Mouse (Mus musculus) cerebellum, adult 11 months (tissue): ENCODE results near the gene Nme3.
A peak's percentile ranks its signal among the peaks of the same experiment; 100 is the strongest.
"Not testable (repeated sequence)": the region's sequence is repeated elsewhere in the genome, so short reads cannot be mapped to it uniquely, and the experiment has no call there.

Experiments
- DNase-seq: peaks from one replicate; pipeline ENCODE4 v3.0.0; 2022

Nme3 gene

DNA sequence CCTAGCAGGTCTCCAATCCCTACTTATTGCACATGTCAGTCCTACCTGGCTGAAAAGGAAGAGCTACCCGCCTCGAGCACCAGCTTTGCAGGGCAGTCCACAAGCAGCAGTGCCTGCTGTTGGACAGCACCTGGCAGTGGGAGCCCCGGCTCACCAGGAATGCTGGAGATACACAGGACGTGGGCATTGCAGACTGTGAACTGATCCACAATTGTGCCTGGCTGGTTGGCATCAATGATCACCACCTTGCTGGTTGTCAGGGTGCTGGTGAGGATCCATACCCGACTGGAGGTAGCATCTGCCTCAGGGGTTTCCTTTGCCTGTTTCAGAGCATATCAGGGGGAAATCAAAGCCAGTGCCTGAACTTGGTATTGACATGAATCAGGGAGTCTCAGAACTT is 5.8 kb downstream of the Nme3 start:
- DNase-seq, result no peak

GRCm38 (mm10) chr17:24902671-24903474 is 6.6 kb downstream of the Nme3 start:
- no peak for DNase-seq

GRCm38 (mm10) chr17:24903767-24904166 is 7.5 kb downstream of the Nme3 start:
- no peak for DNase-seq

DNA sequence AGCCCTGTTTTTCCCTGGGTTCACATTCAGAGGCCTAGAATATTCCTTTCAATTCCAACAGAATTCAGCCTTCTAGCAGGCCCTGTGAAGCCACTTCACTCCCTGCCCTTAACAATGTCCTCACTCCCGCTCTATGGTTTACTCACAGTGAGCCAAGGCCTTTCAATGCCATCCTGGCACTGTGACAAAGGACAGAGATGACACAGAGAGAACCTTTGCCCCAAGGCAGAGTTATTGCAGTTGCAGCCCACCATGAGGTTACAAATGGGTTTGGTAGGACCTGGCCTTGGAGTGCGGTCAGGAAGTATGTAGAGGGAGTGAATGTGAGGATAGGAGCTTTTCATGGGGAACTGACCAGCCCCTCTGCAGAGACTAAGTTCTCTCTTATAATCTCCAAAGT is 11.3 kb downstream of the Nme3 start:
- DNase-seq, result no peak

DNA sequence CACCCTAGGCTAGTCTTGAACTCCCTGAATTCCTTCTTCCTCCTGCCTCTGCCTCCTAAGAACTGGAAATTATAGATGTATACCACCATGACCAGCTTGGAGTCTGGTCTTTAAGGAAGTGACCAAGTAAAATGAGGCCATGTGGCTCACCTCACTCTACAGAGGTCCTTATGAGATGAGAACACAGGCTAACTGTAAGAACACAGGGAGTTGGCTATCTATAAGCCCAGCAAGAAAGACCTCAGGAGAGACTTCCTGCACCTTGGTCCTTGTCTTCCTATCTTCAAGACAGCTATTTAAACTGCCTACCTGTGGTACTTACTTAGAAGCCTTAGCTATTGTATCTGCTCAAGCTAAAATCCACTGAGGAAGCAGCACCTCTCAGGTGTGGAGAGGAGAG is 17.7 kb downstream of the Nme3 start:
- no peak for DNase-seq

- DNase-seq, result no peak
Measured at GRCm38 (mm10) chr17:24923246-24923645, 26.9 kb downstream of the Nme3 start.

DNA sequence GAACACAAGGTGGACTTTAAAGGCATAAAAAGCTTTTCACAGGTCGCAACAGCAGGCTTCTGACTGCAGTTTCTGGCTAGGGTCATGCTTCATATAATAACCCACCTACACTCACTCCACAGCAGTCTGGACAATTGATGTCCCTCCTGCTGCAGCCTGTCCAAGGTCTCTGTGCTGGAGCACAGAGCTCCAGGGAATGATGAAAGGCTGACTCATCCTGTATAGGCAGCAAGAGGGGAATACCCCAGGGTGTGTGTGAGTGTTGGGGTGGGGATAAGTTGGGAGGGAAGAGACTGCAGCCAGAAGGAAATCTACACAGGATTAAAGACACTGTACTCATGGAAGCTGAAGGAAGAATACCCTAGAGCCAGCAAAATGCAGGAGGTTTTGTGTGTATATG is 33.2 kb downstream of the Nme3 start:
- no peak for DNase-seq

DNA sequence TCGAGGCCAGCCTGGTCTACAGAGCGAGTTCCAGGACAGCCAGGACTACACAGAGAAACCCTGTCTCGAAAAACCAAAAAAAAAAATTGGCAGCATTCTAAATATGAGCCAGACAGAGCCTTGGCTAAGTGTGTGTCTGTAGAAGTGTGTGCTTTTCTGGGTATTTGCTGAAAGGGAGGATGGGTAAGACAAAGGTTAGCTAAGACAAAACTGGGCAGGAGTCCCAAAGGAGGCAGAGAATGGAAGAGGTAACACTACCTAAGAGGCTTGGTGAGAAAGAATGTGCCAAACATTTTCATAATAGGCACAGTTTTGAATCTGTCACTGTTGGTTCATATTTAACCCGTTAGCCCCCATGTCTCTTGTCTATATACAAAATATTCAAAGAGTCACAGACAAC is 36.1 kb downstream of the Nme3 start:
- DNase-seq, result no peak

DNA sequence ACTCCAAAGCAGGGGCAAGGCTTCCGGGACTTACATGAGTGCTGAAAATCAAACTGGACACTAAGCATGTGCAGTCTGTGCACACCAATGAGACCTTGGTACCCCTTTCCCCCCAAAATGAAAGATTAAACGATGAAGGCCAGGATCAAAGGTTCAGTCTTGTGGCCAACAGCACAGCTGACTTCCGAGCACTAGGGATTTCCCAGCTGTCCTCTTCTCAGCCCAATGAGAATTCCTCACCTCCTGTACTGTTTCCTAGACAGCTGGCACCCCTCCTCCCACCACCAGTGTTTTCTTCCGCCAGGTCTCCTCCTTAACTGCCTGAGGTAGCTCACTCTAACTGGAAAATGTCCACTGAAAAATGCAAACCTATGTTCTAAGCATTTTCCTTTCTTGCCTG is 36.9 kb downstream of the Nme3 start:
- no peak for DNase-seq

DNA sequence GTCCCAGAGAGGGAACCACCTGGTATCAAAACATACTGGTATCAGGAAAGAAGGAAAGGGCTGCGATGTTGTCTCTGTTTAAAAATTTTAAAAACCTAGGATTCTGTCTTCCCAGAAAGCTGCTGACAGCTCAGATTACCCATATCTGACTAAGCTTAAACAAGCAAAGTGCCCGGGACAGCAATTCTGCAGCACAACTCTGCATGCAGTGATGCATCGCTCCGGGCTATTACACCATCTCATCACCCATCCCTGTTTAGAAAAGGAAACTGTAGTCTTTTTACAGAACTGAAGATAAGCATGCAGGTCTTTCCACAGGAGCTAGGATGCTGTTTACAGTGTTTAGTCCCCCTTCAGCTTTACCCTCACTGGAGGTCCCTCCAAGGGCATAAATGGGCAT is 38.6 kb downstream of the Nme3 start:
- no peak for DNase-seq

- no peak for DNase-seq
Measured at GRCm38 (mm10) chr17:24935666-24936065, 39.4 kb downstream of the Nme3 start.

- peak; percentile 94 for DNase-seq
Measured at GRCm38 (mm10) chr17:24936259-24937237, 40.2 kb downstream of the Nme3 start, which contains the start of gene Mapk8ip3. Gene Mapk8ip3 (minus strand): TSS chr17:24936977.

- DNase-seq, result no peak
Measured at GRCm38 (mm10) chr17:24937266-24937665, 41.0 kb downstream of the Nme3 start.

- DNase-seq, result peak; percentile 27
Measured at GRCm38 (mm10) chr17:24942453-24942852, 46.2 kb downstream of the Nme3 start.

GRCm38 (mm10) chr17:24943036-24943435 is 46.7 kb downstream of the Nme3 start:
- DNase-seq, result no peak

GRCm38 (mm10) chr17:24943589-24943988 is 47.3 kb downstream of the Nme3 start:
- DNase-seq, result not testable (repeated sequence)
